Mouse (Mus musculus) liver, postnatal 0 days (tissue): Measurements from ENCODE around the gene Rasa4.

Source experiments
- CTCF ChIP-seq: sonication (generic); IDR thresholded peaks from 2 replicates; pipeline ENCODE4 v1.5.1; 2016; ENCODE audit warnings: antibody characterized with exemption, low read depth
- EP300 ChIP-seq: IDR thresholded peaks from 2 replicates; pipeline ENCODE4 v1.6.1; 2016; ENCODE audit warnings: antibody characterized with exemption, low read depth, mild to moderate bottlenecking

DNA sequence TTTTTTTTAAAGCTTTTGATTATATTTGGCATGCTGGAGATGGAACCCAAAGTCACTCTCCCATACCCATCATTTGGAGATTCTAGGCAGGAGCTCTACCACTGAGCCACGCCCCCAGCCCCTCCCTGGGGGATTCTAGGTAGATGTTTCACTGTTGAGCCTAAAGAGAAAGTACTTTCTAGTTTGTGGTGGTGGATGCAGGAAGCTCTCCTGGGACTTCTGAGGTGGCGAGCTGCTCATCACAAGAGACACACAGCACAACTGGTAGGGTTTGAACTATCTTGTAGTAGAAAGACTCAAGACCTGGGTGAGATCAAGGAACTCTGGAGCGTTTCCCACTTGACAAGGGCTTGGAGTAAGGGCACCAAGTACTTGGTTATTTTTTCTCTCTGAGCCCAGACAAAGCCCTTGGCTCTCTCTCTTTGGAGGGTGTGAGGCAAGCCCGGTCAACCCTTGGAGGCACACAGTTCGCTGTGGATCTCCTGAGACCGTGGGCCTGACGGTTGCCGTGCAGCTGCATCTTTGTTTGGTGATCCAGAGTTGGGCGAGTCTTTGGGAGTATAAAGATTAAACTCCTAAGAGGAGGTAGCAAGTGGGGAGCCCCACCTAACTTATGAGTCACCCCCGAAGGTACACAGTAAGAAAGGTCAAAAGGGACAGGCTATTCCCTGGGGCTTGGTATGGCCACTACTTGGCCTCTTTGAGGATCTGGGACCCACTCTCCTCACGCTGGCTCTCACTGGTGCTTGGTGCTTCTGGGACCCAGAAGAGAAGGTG, 29.2 kb upstream of the Rasa4 start, which contains the start of gene Upk3bl:
- TF ChIP-seq EP300 (no peak), CTCF (no peak)
